Mouse (Mus musculus) CH12.LX (cell line): ENCODE results near the gene Atp13a2. TPM values are rescaled to one million over a fixed set of nuclear protein-coding genes. Genes with fewer than 3 reads are reported as not detected.

Source experiments
- DNase-seq: peaks from one replicate; pipeline ENCODE4 v3.0.0-alpha.2; 2013; ENCODE audit errors: extremely low read depth
- H3K27ac ChIP-seq: 2 replicates; pipeline ENCODE4 v1.5.1; 2012; ENCODE audit warnings: low read depth, mild to moderate bottlenecking, control low read depth, moderate library complexity; ENCODE audit not compliant: insufficient read depth
- H3K27me3 ChIP-seq: replicated peaks from 2 replicates; pipeline ENCODE3; 2012; ENCODE audit warnings: inconsistent platforms
- H3K36me3 ChIP-seq, 2 experiments: replicated peaks in 1 of 2; 2 replicates each; pipeline versions ENCODE3 to v1.6.1; 2012; ENCODE audit warnings: inconsistent platforms in 1 of 2, low read length in 1 of 2, mild to moderate bottlenecking in 1 of 2, mixed read lengths in 1 of 2, moderate library complexity in 1 of 2; ENCODE audit not compliant: control insufficient read depth in 1 of 2, insufficient read depth in 1 of 2
- H3K4me1 ChIP-seq, 2 experiments: 2 replicates each; pipeline ENCODE4 v1.6.1; 2012; ENCODE audit warnings: inconsistent platforms in 1 of 2, moderate library complexity in 1 of 2; ENCODE audit not compliant: insufficient read depth in 2 of 2, control insufficient read depth in 1 of 2
- H3K4me2 ChIP-seq: 2 replicates; pipeline ENCODE4 v1.6.1; 2012; ENCODE audit warnings: low read depth, mild to moderate bottlenecking, control low read depth; ENCODE audit not compliant: poor library complexity, insufficient read depth, severe bottlenecking
- H3K4me3 ChIP-seq, 3 experiments: fragments of 150-350 bp in 1 of 3; sonication (generic) in 1 of 3; replicated peaks in 1 of 3; 2 replicates each; pipeline versions ENCODE3 to v1.5.1; 2011 to 2012; ENCODE audit warnings: low read depth in 2 of 3, low read length in 2 of 3, mild to moderate bottlenecking in 2 of 3, moderate library complexity in 2 of 3, control low read depth in 1 of 3, improper control_type of control experiment in 1 of 3, inconsistent platforms in 1 of 3, mixed read lengths in 1 of 3; ENCODE audit not compliant: poor library complexity in 1 of 3
- H3K79me2 ChIP-seq: replicated peaks from 2 replicates; pipeline ENCODE4 v1.6.1; 2012; ENCODE audit warnings: mild to moderate bottlenecking, moderate library complexity; ENCODE audit not compliant: control insufficient read depth, poor library complexity, insufficient read depth, severe bottlenecking; ENCODE audit errors: extremely low read depth
- H3K9ac ChIP-seq: 2 replicates; pipeline ENCODE4 v1.6.1; 2012; ENCODE audit warnings: low read depth, mild to moderate bottlenecking, control low read depth, moderate library complexity; ENCODE audit not compliant: insufficient read depth
- H3K9me3 ChIP-seq: replicated peaks from 2 replicates; pipeline ENCODE3; 2012; ENCODE audit warnings: low read length, inconsistent platforms, mixed read lengths
- ELF1 ChIP-seq: IDR thresholded peaks from 2 replicates; pipeline ENCODE4 v1.6.1; 2014; ENCODE audit warnings: low read depth, mild to moderate bottlenecking, inconsistent platforms, low read length, improper control_type of control experiment
- EP300 ChIP-seq: IDR thresholded peaks from 2 replicates; pipeline ENCODE4 v1.6.1; 2011; ENCODE audit warnings: low read length, improper control_type of control experiment
- GABPA ChIP-seq: IDR thresholded peaks from 2 replicates; pipeline ENCODE4 v1.6.1; 2012; ENCODE audit warnings: low read depth, low read length, improper control_type of control experiment, inconsistent platforms; ENCODE audit not compliant: insufficient replicate concordance
- HCFC1 ChIP-seq: IDR thresholded peaks from 2 replicates; pipeline ENCODE4 v1.6.1; 2012; ENCODE audit warnings: low read depth, mild to moderate bottlenecking, inconsistent platforms, low read length, improper control_type of control experiment
- IRF4 ChIP-seq: IDR thresholded peaks from 2 replicates; pipeline ENCODE4 v1.6.1; 2014; ENCODE audit warnings: low read depth, mild to moderate bottlenecking, inconsistent platforms, low read length, improper control_type of control experiment
- JUN ChIP-seq: IDR thresholded peaks from 2 replicates; pipeline ENCODE4 v1.6.1; 2011; ENCODE audit warnings: low read depth, mild to moderate bottlenecking, low read length, improper control_type of control experiment, moderate library complexity; ENCODE audit not compliant: insufficient read depth
- MAX ChIP-seq: IDR thresholded peaks from 2 replicates; pipeline ENCODE4 v1.6.1; 2011; ENCODE audit warnings: low read length, improper control_type of control experiment
- MEF2A ChIP-seq: IDR thresholded peaks from 2 replicates; pipeline ENCODE4 v1.6.1; 2014; ENCODE audit warnings: low read depth, mild to moderate bottlenecking, inconsistent platforms, low read length, improper control_type of control experiment, borderline replicate concordance
- MXI1 ChIP-seq: IDR thresholded peaks from 2 replicates; pipeline ENCODE4 v1.6.1; 2011; ENCODE audit warnings: mild to moderate bottlenecking, low read depth, low read length, improper control_type of control experiment
- MYC ChIP-seq: IDR thresholded peaks from 2 replicates; pipeline ENCODE4 v1.6.1; 2011; ENCODE audit warnings: low read depth, mild to moderate bottlenecking, improper control_type of control experiment, low read length
- PAX5 ChIP-seq: IDR thresholded peaks from 2 replicates; pipeline ENCODE4 v1.6.1; 2012; ENCODE audit warnings: low read length, inconsistent platforms, mixed read lengths
- SMC3 ChIP-seq: IDR thresholded peaks from 2 replicates; pipeline ENCODE4 v1.6.1; 2011; ENCODE audit warnings: low read depth, low read length, improper control_type of control experiment
- USF2 ChIP-seq: conservative IDR thresholded peaks from 2 replicates; pipeline ENCODE4 v1.6.1; 2011; ENCODE audit warnings: low read depth, low read length, improper control_type of control experiment
- ZKSCAN1 ChIP-seq: IDR thresholded peaks from 2 replicates; pipeline ENCODE4 v1.6.1; 2012; ENCODE audit warnings: low read depth, inconsistent platforms, low read length, improper control_type of control experiment, borderline replicate concordance
- ZMIZ1 ChIP-seq: IDR thresholded peaks from 2 replicates; pipeline ENCODE4 v1.6.1; 2012; ENCODE audit warnings: low read depth, mild to moderate bottlenecking, inconsistent platforms, low read length, improper control_type of control experiment
- ZNF384 ChIP-seq: IDR thresholded peaks from 2 replicates; pipeline ENCODE4 v1.6.1; 2012; ENCODE audit warnings: low read depth, low read length, improper control_type of control experiment, inconsistent platforms
- dilution Hi-C: fragments of 300-500 bp; cut with MboI; formaldehyde crosslinking; loops from 2 replicates; pipeline ENCODE4 v1.14.3; 2020; ENCODE audit warnings: low sequenced_read_pairs; ENCODE audit not compliant: extremely low pct_unique_long_range_greater_than_20kb, extremely low pct_ligation_motif_present
- in situ Hi-C: fragments of 300-500 bp; cut with MboI; formaldehyde crosslinking; loops from 3 replicates; pipeline ENCODE4 v1.14.3; 2019; ENCODE audit warnings: low sequenced_read_pairs, low pct_ligation_motif_present, low pct_unique_long_range_greater_than_20kb, mixed read lengths
- polyA plus RNA-seq: library from polyadenylated mRNA; unstranded; fragments of >175 nt; gene quantifications from 2 replicates; pipeline ENCODE4 v1.2.1, GENCODE M21; 2012; ENCODE audit warnings: low read depth; ENCODE audit not compliant: insufficient read length
- total RNA-seq, 2 experiments: library from RNA; depleted of rRNA; stranded (reverse); fragments of 300-350 nt in 1 of 2; fragments of >200 nt in 1 of 2; gene quantifications; 2 replicates each; pipeline ENCODE4 v1.2.3; 2012 to 2014

Gene Atp13a2
- total and polyA plus RNA-seq, 3 experiments = 22.2 to 54.7 (median 48.5) TPM

DNA sequence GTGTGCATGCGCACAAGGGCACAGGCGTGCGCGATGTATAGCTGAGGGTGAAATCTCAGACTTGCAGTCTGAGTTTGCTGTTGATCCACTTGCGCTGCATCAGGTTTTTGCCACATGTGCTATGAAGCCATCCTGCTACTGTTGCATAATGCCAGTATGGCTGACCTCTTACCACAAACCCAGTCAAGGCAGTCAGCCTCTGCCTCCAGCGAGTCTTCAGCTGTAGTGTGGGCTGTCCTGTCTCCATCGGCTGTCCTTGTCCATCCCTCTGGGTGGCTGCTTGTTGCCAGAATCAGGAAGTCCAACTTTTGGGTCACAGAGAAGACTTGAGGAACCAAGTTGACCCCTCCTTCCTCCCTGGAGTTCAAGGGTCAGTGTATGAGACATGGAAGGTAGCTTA is 11.3 kb upstream of the Atp13a2 start:
- peaks cover 0 to 7% of the 10 kb centered on the region in 2 experiments; a peak in 1 of 4 replicates for H3K4me1 ChIP-seq
- H3K4me3 ChIP-seq = no peak overlapping the region
- peaks cover 85 to 97% of the 10 kb centered on the region in 2 experiments for H3K36me3 ChIP-seq
- H3K27ac ChIP-seq = no peak overlapping the region
- H3K9ac ChIP-seq = no peak overlapping the region
- no peaks in the 10 kb centered on the region for H3K79me2 ChIP-seq
- dilution Hi-C loops = no loop called here
- DNase-seq = no peak
- H3K4me2 ChIP-seq = no peak overlapping the region
- H3K9me3 ChIP-seq = no peaks in the 10 kb centered on the region
- no peaks in the 10 kb centered on the region for H3K27me3 ChIP-seq
- in situ Hi-C loops = no loop called here
- TF ChIP-seq EP300 = no peak
- no peak for TF ChIP-seq HCFC1
- TF ChIP-seq SMC3 = no peak
- no peak for TF ChIP-seq IRF4
- no peak for TF ChIP-seq ZKSCAN1
- TF ChIP-seq MEF2A = no peak
- TF ChIP-seq JUN = no peak
- TF ChIP-seq ELF1 = no peak
- TF ChIP-seq USF2 = no peak
- TF ChIP-seq PAX5 = no peak
- no peak for TF ChIP-seq ZMIZ1
- no peak for TF ChIP-seq MYC
- TF ChIP-seq MAX = no peak
- TF ChIP-seq GABPA = no peak
- TF ChIP-seq, all 38 proteins: peak for 0

DNA sequence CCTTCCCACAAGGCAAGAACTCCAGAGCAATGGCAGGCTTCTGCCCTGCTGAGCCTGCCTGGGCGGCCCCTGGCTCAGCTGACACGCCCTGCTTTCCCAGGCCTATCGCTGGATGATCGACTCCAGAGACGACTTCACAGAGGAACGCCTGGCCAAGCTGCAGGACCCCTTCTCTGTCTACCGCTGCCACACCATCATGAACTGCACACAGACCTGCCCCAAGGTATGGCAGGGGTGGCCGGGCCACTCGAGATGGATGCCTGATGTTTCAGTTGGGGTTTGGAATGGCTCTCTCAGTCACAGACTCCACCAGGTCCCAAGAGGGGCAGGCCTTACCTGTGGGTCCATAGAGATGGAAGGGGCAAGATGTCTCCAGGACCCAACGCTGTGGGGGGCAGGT is 9.4 kb upstream of the Atp13a2 start:
- Histone ChIP-seq H3K9me3 (peaks cover 18% of the 10 kb centered on the region), H3K36me3 (peaks cover 70 to 88% of the 10 kb centered on the region in 2 experiments), H3K27ac (no peak overlapping the region), H3K27me3 (no peaks in the 10 kb centered on the region), H3K4me3 (no peak overlapping the region), H3K4me2 (no peak overlapping the region), H3K9ac (no peak overlapping the region), H3K4me1 (peaks cover 0 to 4% of the 10 kb centered on the region in 2 experiments; a peak in 2 of 4 replicates), H3K79me2 (no peaks in the 10 kb centered on the region)
- DNase-seq = no peak
- in situ Hi-C loops = no loop called here
- TF ChIP-seq ZNF384 (no peak), ZKSCAN1 (no peak), ELF1 (no peak), MXI1 (no peak)
- dilution Hi-C loops = no loop called here
